Mouse (Mus musculus): Measurements from ENCODE around the gene Ch25h. TPM values are rescaled to one million over a fixed set of nuclear protein-coding genes. Genes with fewer than 3 reads are reported as not detected.

The Ch25h gene
- polyA plus RNA-seq, 1 experiment from 2014 or later = 2.2 TPM

GRCm38 (mm10) chr19:34517197-34517596, 42.2 kb upstream of the Ch25h start:
- WGBS = 87% methylated on average over 3 of the region's 3 CpGs
- no peaks in the 10 kb centered on the region for H3K9me3 ChIP-seq (ENCODE audit: low read length)
- no peak overlapping the region for H3K4me2 ChIP-seq (replicated peaks; ENCODE audit: low read depth, low read length)
- no peak overlapping the region for H3K9ac ChIP-seq (replicated peaks; ENCODE audit: low read length)
- no peaks in the 10 kb centered on the region for H3K27me3 ChIP-seq (ENCODE audit: insufficient read depth, low read length)
- H3K36me3 ChIP-seq (ENCODE audit: insufficient read depth, low read length) = 0 out of 2 replicates have a peak, but pooled peaks cover 10% of the 10 kb centered on the region
- H3K4me3 ChIP-seq (ENCODE audit: low read length) = no peak overlapping the region
- no peak overlapping the region for H3K27ac ChIP-seq (ENCODE audit: low read length)
- ATAC-seq (ENCODE audit: low FRiP score, low TSS enrichment) = no peak
- H3K4me1 ChIP-seq (ENCODE audit: insufficient read depth, low read length) = no peaks in the 10 kb centered on the region

- Histone ChIP-seq H3K27me3 (ENCODE audit: insufficient read depth, low read length) (no peaks in the 10 kb centered on the region), H3K4me1 (ENCODE audit: insufficient read depth, low read length) (no peaks in the 10 kb centered on the region), H3K9ac (replicated peaks; ENCODE audit: low read length) (no peak overlapping the region), H3K27ac (ENCODE audit: low read length) (no peak overlapping the region), H3K9me3 (ENCODE audit: low read length) (no peaks in the 10 kb centered on the region), H3K4me2 (replicated peaks; ENCODE audit: low read depth, low read length) (no peak overlapping the region), H3K4me3 (ENCODE audit: low read length) (no peak overlapping the region), H3K36me3 (ENCODE audit: insufficient read depth, low read length) (0 out of 2 replicates have a peak, but pooled peaks cover 10% of the 10 kb centered on the region)
- 85% methylated on average over 2 of the region's 2 CpGs for WGBS
- no peak for ATAC-seq (ENCODE audit: low FRiP score, low TSS enrichment)
Observed at GRCm38 (mm10) chr19:34516346-34516745, 41.4 kb upstream of the Ch25h start.

- no peak for ATAC-seq (ENCODE audit: low FRiP score, low TSS enrichment)
- 71% methylated on average over 3 of the region's 3 CpGs for WGBS
- H3K36me3 ChIP-seq (ENCODE audit: insufficient read depth, low read length) = 0 out of 2 replicates have a peak, but pooled peaks cover 9% of the 10 kb centered on the region
- no peaks in the 10 kb centered on the region for H3K27me3 ChIP-seq (ENCODE audit: insufficient read depth, low read length)
- no peak overlapping the region for H3K27ac ChIP-seq (ENCODE audit: low read length)
- no peak overlapping the region for H3K4me3 ChIP-seq (ENCODE audit: low read length)
- H3K4me2 ChIP-seq (replicated peaks; ENCODE audit: low read depth, low read length) = no peak overlapping the region
- H3K9ac ChIP-seq (replicated peaks; ENCODE audit: low read length) = no peak overlapping the region
- no peaks in the 10 kb centered on the region for H3K4me1 ChIP-seq (ENCODE audit: insufficient read depth, low read length)
- no peaks in the 10 kb centered on the region for H3K9me3 ChIP-seq (ENCODE audit: low read length)
Observed at GRCm38 (mm10) chr19:34515681-34516080, 40.7 kb upstream of the Ch25h start.

GRCm38 (mm10) chr19:34511528-34511927, 36.6 kb upstream of the Ch25h start:
- ATAC-seq (ENCODE audit: low FRiP score, low TSS enrichment) = peak; percentile 65
- H3K4me3 ChIP-seq (ENCODE audit: low read length) = no peak overlapping the region
- 78% methylated on average over 8 of the region's 8 CpGs for WGBS
- no peaks in the 10 kb centered on the region for H3K36me3 ChIP-seq (ENCODE audit: insufficient read depth, low read length)
- no peaks in the 10 kb centered on the region for H3K4me1 ChIP-seq (ENCODE audit: insufficient read depth, low read length)
- no peak overlapping the region for H3K4me2 ChIP-seq (replicated peaks; ENCODE audit: low read depth, low read length)
- H3K9ac ChIP-seq (replicated peaks; ENCODE audit: low read length) = no peak overlapping the region
- H3K27ac ChIP-seq (ENCODE audit: low read length) = no peak overlapping the region
- H3K27me3 ChIP-seq (ENCODE audit: insufficient read depth, low read length) = no peaks in the 10 kb centered on the region
- H3K9me3 ChIP-seq (ENCODE audit: low read length) = no peaks in the 10 kb centered on the region

GRCm38 (mm10) chr19:34510717-34511116, 35.8 kb upstream of the Ch25h start:
- H3K4me3 ChIP-seq (ENCODE audit: low read length) = no peak overlapping the region
- no peak overlapping the region for H3K4me2 ChIP-seq (replicated peaks; ENCODE audit: low read depth, low read length)
- H3K27me3 ChIP-seq (ENCODE audit: insufficient read depth, low read length) = no peaks in the 10 kb centered on the region
- H3K9me3 ChIP-seq (ENCODE audit: low read length) = no peaks in the 10 kb centered on the region
- no peak overlapping the region for H3K9ac ChIP-seq (replicated peaks; ENCODE audit: low read length)
- no peaks in the 10 kb centered on the region for H3K36me3 ChIP-seq (ENCODE audit: insufficient read depth, low read length)
- WGBS = 82% methylated on average over 5 of the region's 5 CpGs
- H3K27ac ChIP-seq (ENCODE audit: low read length) = no peak overlapping the region
- H3K4me1 ChIP-seq (ENCODE audit: insufficient read depth, low read length) = no peaks in the 10 kb centered on the region
- no peak for ATAC-seq (ENCODE audit: low FRiP score, low TSS enrichment)

- Histone ChIP-seq H3K4me2 (replicated peaks; ENCODE audit: low read depth, low read length) (no peak overlapping the region), H3K27me3 (ENCODE audit: insufficient read depth, low read length) (no peaks in the 10 kb centered on the region), H3K9ac (replicated peaks; ENCODE audit: low read length) (no peak overlapping the region), H3K27ac (ENCODE audit: low read length) (no peak overlapping the region), H3K4me1 (ENCODE audit: insufficient read depth, low read length) (no peaks in the 10 kb centered on the region), H3K36me3 (ENCODE audit: insufficient read depth, low read length) (no peaks in the 10 kb centered on the region), H3K9me3 (ENCODE audit: low read length) (no peaks in the 10 kb centered on the region), H3K4me3 (ENCODE audit: low read length) (no peak overlapping the region)
- no peak for ATAC-seq (ENCODE audit: low FRiP score, low TSS enrichment)
- WGBS = 82% methylated on average over 12 of the region's 12 CpGs
Observed at GRCm38 (mm10) chr19:34505161-34505721, 30.3 kb upstream of the Ch25h start.

GRCm38 (mm10) chr19:34500763-34501162, 25.8 kb upstream of the Ch25h start:
- 45% methylated on average over 4 of the region's 4 CpGs for WGBS
- Histone ChIP-seq H3K27ac (ENCODE audit: low read length) (no peak overlapping the region), H3K9me3 (ENCODE audit: low read length) (no peaks in the 10 kb centered on the region), H3K36me3 (ENCODE audit: insufficient read depth, low read length) (no peaks in the 10 kb centered on the region), H3K9ac (replicated peaks; ENCODE audit: low read length) (no peak overlapping the region), H3K27me3 (ENCODE audit: insufficient read depth, low read length) (no peaks in the 10 kb centered on the region), H3K4me3 (ENCODE audit: low read length) (no peak overlapping the region), H3K4me2 (replicated peaks; ENCODE audit: low read depth, low read length) (no peak overlapping the region), H3K4me1 (ENCODE audit: insufficient read depth, low read length) (no peaks in the 10 kb centered on the region)
- ATAC-seq (ENCODE audit: low FRiP score, low TSS enrichment) = peak; percentile 69; the same call in 1 of the 2 replicates

GRCm38 (mm10) chr19:34496353-34496752, 21.4 kb upstream of the Ch25h start:
- no peaks in the 10 kb centered on the region for H3K9me3 ChIP-seq (ENCODE audit: low read length)
- no peaks in the 10 kb centered on the region for H3K27me3 ChIP-seq (ENCODE audit: insufficient read depth, low read length)
- no peak overlapping the region for H3K9ac ChIP-seq (replicated peaks; ENCODE audit: low read length)
- no peak overlapping the region for H3K27ac ChIP-seq (ENCODE audit: low read length)
- H3K4me2 ChIP-seq (replicated peaks; ENCODE audit: low read depth, low read length) = no peak overlapping the region
- 89% methylated on average over 1 of the region's 1 CpGs for WGBS
- H3K36me3 ChIP-seq (ENCODE audit: insufficient read depth, low read length) = peaks cover 2% of the 10 kb centered on the region; the same call in 1 of the 2 replicates
- no peak overlapping the region for H3K4me3 ChIP-seq (ENCODE audit: low read length)
- no peak for ATAC-seq (ENCODE audit: low FRiP score, low TSS enrichment)
- no peaks in the 10 kb centered on the region for H3K4me1 ChIP-seq (ENCODE audit: insufficient read depth, low read length)

GRCm38 (mm10) chr19:34493859-34494258, 18.9 kb upstream of the Ch25h start:
- H3K4me3 ChIP-seq (ENCODE audit: low read length) = no peak overlapping the region
- H3K4me1 ChIP-seq (ENCODE audit: insufficient read depth, low read length) = no peaks in the 10 kb centered on the region
- peaks cover 2% of the 10 kb centered on the region; the same call in 1 of the 2 replicates for H3K36me3 ChIP-seq (ENCODE audit: insufficient read depth, low read length)
- no peaks in the 10 kb centered on the region for H3K9me3 ChIP-seq (ENCODE audit: low read length)
- WGBS = 93% methylated on average over 4 of the region's 4 CpGs
- no peaks in the 10 kb centered on the region for H3K27me3 ChIP-seq (ENCODE audit: insufficient read depth, low read length)
- H3K9ac ChIP-seq (replicated peaks; ENCODE audit: low read length) = no peak overlapping the region
- no peak for ATAC-seq (ENCODE audit: low FRiP score, low TSS enrichment)
- H3K4me2 ChIP-seq (replicated peaks; ENCODE audit: low read depth, low read length) = no peak overlapping the region
- no peak overlapping the region for H3K27ac ChIP-seq (ENCODE audit: low read length)

- Histone ChIP-seq H3K9ac (replicated peaks; ENCODE audit: low read length) (no peak overlapping the region), H3K36me3 (ENCODE audit: insufficient read depth, low read length) (no peaks in the 10 kb centered on the region), H3K27ac (ENCODE audit: low read length) (no peak overlapping the region), H3K4me2 (replicated peaks; ENCODE audit: low read depth, low read length) (no peak overlapping the region), H3K27me3 (ENCODE audit: insufficient read depth, low read length) (peaks cover 4% of the 10 kb centered on the region; the same call in 1 of the 2 replicates), H3K4me1 (ENCODE audit: insufficient read depth, low read length) (no peaks in the 10 kb centered on the region), H3K4me3 (ENCODE audit: low read length) (no peak overlapping the region), H3K9me3 (ENCODE audit: low read length) (no peaks in the 10 kb centered on the region)
- 17% methylated on average over 4 of the region's 4 CpGs for WGBS
- ATAC-seq (ENCODE audit: low FRiP score, low TSS enrichment) = no peak
Observed at GRCm38 (mm10) chr19:34483547-34483946, 8.6 kb upstream of the Ch25h start.
